In the genomic region with DNA sequence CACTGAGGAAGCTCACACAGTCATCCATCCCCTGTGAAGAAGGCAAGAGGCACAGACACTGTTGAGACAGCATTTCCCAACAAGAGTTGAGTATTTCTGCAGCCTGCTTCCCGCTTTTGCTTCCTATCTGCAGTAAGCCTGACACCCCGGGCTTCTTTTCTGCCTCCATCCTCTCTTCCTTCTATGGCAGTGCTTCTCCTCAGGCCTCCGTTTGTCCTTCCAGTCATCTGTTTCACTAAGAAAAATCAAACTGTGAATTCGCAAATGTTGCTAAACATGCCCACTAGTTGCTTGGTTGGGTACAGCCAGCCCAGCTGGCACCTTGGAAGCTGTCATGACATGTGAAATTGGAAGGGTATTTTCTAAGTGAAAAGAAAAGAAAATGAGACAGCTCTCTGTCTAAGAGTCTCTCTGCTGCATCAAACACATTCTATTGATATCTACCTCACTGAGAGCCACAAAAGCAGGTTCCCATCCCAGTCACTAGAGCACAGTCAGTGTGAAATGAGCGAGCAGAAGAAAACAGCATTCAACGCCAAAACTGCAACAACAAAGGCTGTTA, we compare ENCODE assay signal across 22 mouse cellular contexts.
DNase-seq lines count a peak whose midpoint lies in the region; ATAC-seq lines count a peak whose summit lies in the region.
"Had no signal": no experiment of that assay in that cellular context is flagged by ENCODE, and none has a peak within 500 bp of the region (broad histone marks: within the 10 kb centered on the region; RNA-seq: fewer than 3 reads in every experiment).

No protein-coding gene starts in this region.

- H3K4me3 ChIP-seq in forebrain, embryonic 13.5 days: no peak overlapping the region
- H3K4me3 ChIP-seq: embryonic facial prominence, embryonic 15.5 days; heart, adult 2 months; hindbrain, embryonic 12.5 days; intestine, embryonic 15.5 days; kidney, embryonic 15.5 days; limb, embryonic 10.5 days; midbrain, embryonic 13.5 days had no signal

- H3K4me1 ChIP-seq in forebrain, embryonic 13.5 days: peaks cover 20% of the 10 kb centered on the region
- H3K4me1 ChIP-seq: embryonic facial prominence, embryonic 15.5 days; hindbrain, embryonic 12.5 days; intestine, embryonic 15.5 days; kidney, embryonic 15.5 days; limb, embryonic 10.5 days had no signal

- no peak overlapping the region for H3K27ac ChIP-seq in forebrain, embryonic 13.5 days
- H3K27ac ChIP-seq: embryonic facial prominence, embryonic 15.5 days; heart, adult 2 months; hindbrain, embryonic 12.5 days; intestine, embryonic 15.5 days; kidney, embryonic 15.5 days; limb, embryonic 10.5 days; macrophage; midbrain, embryonic 13.5 days had no signal

- no peaks in the 10 kb centered on the region for H3K27me3 ChIP-seq in forebrain, embryonic 13.5 days
- H3K27me3 ChIP-seq: embryonic facial prominence, embryonic 15.5 days; hindbrain, embryonic 12.5 days; intestine, embryonic 15.5 days; kidney, embryonic 15.5 days; midbrain, embryonic 13.5 days had no signal

- no peak overlapping the region for H3K9ac ChIP-seq in forebrain, embryonic 13.5 days
- H3K9ac ChIP-seq: embryonic facial prominence, embryonic 15.5 days; hindbrain, embryonic 12.5 days; intestine, embryonic 15.5 days; kidney, embryonic 15.5 days; lung, embryonic 14.5 days; midbrain, embryonic 13.5 days had no signal

- 54% methylated on average over 6 of the region's 6 CpGs for WGBS in forebrain, embryonic 13.5 days

- H3K9me3 ChIP-seq in forebrain, embryonic 13.5 days (replicated peaks): no peaks in the 10 kb centered on the region
- H3K9me3 ChIP-seq: embryonic facial prominence, embryonic 15.5 days; hindbrain, embryonic 12.5 days; intestine, embryonic 15.5 days; kidney, embryonic 15.5 days; limb, embryonic 10.5 days; midbrain, embryonic 13.5 days had no signal

- no peaks in the 10 kb centered on the region for H3K36me3 ChIP-seq in forebrain, embryonic 13.5 days (ENCODE audit: poor library complexity, severe bottlenecking)
- H3K36me3 ChIP-seq: embryonic facial prominence, embryonic 15.5 days; hindbrain, embryonic 12.5 days; intestine, embryonic 15.5 days; kidney, embryonic 15.5 days; limb, embryonic 10.5 days; midbrain, embryonic 13.5 days had no signal

- ATAC-seq in forebrain, embryonic 13.5 days: peak; percentile 14; the same call in 1 of the 2 replicates
- ATAC-seq: intestine, embryonic 15.5 days; midbrain, embryonic 13.5 days had no signal

- peak; percentile 33 to 44 for DNase-seq in cerebellum, postnatal 10 days
- no peak for DNase-seq in cerebellum, postnatal 4 days (ENCODE audit: low spot score in 2 of 2)
- DNase-seq in left cerebral cortex, postnatal 25 days (ENCODE audit: low spot score in 2 of 2): peak; percentile 26 to 34
- no peak for DNase-seq in left cerebral cortex, postnatal 10 days (ENCODE audit: extremely low spot score in 1 of 2, low spot score in 2 of 2)
- peak; percentile 45 for DNase-seq in telencephalon, adult 2 months (ENCODE audit: low read depth, low spot score)
- no peak for DNase-seq in lung, adult 18-20 months
- DNase-seq: adrenal gland, postnatal 36 days; B cell, adult 2 months; embryo, embryonic 11 days; gastrocnemius, postnatal 10 days; heart, adult 2 months; lung, embryonic 14.5 days; thymus, adult 18-20 months had no signal

- H3K4me2 ChIP-seq in forebrain, embryonic 13.5 days: no peak overlapping the region
- H3K4me2 ChIP-seq: embryonic facial prominence, embryonic 15.5 days; hindbrain, embryonic 12.5 days; intestine, embryonic 15.5 days; kidney, embryonic 15.5 days; liver, embryonic 11.5 days; lung, embryonic 14.5 days; midbrain, embryonic 13.5 days had no signal

- intact Hi-C loops in left cerebral cortex, postnatal 25 days (cut with DNase I): no loop called here
- intact Hi-C loops in left cerebral cortex, postnatal 10 days (cut with DNase I): no loop called here

Comparison
In these comparisons a context has a peak if more than half of its experiments do, and no peak if none do; other contexts are left out.
1. DNase-seq: peak in cerebellum, postnatal 10 days (2 of 2), left cerebral cortex, postnatal 25 days (2 of 2) and telencephalon, adult 2 months (single experiment); none in cerebellum, postnatal 4 days (0 of 2), left cerebral cortex, postnatal 10 days (0 of 2) and lung, adult 18-20 months (0 of 2).